Mouse (Mus musculus) spleen, postnatal 10 days (tissue): ENCODE results near the gene Zfp618.

Experiments
- DNase-seq, 2 experiments: peaks; one replicate each; pipeline ENCODE4 v3.0.0; 2021 to 2022; ENCODE audit warnings: low spot score in 2 of 2

Zfp618 gene

DNA sequence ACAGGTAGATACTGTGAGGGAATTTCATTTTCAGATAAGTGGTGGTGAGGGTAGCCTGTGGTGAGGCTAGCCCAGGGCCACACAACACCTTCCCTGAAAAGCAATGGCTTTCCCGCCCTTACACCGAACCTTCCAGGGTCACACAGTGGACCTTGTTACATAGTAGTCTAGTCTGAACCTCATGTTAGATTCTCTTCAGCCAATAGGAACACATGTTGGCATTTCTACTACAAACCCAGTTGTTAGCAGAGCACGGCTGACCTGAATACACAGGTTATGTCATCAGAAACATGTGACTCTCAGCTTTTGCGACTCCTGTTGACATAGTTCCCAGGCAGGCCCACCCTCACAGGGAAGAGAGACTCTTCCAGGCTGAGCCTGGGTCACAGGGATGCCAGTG lies 33.9 kb downstream of the Zfp618 start:
- no peak for DNase-seq

DNA sequence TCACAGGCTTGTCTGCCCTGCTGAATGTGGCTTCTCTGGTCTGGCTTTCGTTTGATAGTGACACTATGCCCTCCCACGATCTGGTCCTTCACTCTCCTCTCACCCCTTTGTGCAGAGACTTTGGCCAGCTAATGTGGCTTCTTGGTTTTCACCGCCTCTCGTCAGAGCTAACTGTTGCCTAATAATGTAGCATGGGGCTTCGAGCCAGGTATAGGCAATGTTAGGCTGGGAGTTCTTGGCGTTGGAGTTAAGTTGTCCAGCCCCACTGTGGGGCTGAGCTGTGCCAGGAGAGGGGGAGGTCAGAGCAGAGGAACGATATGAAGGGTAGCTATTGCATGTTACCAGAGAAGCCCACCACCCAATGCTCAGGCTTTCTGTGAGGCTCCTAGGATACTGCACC lies 34.5 kb downstream of the Zfp618 start:
- no peak for DNase-seq

DNA sequence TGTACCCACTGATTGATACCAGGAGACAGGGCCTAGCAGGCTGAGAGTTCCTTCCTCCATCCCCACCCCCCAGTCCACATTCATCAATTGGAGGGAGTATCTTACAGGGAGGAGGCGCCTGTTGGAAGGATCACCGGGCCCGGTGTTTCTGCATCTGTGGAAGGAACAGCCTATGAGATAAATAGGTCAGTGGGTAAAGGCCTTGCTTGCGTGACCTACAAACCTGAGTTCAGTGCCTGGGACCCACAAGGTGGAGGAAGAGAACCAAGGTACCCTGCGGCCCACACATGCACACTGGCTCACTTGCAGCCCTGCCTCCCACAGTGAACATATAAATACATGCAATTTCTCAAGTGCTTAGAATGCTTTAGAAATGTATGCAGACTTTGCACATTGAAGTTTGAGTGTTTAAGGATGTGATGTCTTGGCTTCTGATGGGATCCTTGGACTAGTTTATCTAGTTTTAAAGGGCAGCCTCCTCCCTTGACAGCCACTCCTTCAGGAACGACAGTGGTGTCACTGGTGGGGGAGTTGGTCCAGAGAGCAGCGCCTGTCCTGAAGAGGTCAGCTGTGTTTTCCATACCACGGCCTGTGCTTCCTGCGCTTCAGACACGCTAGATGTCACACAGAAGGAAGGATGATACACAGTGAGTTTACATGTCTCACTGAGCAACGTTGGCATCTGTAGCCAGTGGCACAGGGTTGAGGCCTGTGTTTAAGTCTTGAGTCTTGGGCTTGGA lies 35.1 kb downstream of the Zfp618 start:
- DNase-seq: no peak

DNA sequence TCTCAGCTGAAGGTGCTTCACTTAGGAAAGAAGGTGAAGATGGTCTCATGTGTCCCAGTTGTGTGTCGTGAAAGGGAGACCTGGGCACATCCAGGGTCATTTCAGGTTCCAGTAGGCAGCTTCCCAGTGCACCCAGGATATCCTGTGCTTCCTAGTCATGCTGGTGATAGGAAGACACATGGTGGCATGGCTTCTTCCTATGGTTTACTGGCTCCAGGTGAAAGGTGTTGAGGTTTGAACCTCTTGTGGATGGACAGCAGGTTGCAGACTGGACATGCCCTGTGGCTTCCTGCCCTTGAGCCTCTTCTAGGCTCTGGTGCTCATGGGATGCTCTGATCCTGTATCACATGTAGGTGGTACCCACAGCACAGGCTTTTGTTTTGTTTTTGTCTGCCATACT lies 37.0 kb downstream of the Zfp618 start:
- DNase-seq: no peak

DNA sequence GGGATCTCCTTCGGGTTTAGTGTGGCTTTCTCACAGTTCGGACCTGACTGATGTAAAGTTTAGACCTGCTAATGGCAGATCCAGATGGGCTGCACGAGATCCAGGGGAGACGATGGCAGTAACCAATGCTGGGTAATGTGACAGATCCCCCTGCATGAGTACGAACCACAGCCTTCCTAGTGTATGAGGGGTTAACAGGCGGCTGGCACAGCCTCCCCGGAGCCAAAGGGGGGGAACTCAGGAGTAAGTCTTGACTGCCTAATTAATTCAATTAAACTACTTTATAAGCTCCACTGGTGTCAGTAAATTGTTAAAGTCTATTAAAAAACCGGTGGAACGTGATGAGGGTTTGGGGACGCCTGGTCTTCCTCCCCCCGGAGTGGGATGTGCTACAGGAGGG lies 39.1 kb downstream of the Zfp618 start:
- DNase-seq: no peak

DNA sequence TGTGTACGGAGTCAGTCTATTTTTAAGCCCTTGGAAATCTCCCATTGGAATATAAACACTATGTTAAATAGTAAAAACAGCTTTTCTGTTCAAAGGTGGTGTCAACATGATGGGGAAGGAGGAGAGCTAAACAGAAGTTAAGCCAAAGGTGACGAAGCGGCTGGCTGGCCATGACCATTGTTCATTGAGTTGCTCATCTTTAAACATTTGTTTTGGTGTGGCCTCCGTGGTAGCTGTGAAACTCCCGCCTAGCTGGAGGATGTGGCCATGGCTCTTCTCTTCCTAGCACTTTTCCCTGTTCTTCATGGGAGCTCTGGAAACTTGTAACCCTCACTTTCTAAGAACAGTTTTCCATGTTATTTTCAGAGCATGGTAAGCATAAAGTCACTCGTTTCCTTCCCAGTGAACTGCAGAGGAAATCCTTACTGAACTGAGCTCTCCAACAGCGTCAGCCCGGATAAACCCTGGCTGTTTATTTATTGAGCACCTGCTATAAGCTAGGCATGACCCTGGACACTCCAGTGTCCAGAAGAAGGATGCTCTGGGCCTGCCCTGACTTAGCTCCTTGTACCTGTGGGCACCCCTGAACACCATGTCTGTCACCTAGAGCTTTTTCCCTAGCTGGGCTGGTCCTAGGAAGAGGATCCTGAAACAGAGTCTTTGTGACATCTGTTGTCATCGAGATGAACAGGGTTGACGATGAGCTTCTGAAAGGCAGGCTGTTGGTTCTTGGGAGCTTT lies 40.2 kb downstream of the Zfp618 start:
- DNase-seq: no peak

DNA sequence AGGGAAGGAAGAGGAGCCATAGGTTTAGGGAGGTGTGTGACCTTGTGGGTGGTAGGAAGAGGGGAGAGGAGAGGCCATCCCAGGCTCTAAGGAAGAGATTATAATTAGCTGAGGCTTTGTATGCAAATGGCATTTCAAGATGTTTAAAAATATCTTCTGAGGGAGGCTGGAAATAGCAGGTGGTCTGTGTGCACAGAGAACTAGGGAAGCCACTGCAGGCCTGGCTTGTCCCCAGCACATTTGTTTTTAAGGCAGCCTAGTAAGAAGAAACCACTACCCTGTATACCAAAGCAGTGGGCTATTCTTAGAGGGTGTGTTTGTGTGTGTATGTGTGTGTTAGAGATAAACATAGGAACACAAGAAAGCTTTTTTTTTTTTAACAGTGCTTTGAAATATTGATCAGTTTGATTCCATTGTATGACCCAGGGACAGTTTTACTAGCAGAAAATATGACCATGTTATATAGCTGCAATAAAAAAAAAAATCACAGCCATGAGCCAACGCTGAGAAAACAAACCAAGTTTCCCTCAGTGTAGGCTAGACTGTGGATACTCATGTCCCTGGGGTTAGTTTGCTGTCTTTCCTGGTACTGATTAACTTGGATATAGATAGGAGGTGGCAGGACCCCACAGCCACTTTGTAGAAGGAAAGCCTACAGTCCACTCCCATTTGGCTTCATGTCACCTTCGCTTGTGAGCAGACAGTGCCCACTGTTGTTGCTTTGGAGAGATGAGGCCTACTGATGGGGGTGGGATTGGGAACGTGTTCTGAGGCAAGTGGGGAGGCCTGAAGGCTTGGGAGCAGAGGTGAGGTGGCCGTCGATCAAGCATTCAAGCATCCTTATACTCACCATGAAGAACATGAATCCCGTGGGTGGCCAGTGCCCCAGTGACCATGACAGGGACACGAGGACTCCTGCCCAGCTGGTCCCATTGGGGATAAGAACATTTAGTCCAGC lies 41.1 kb downstream of the Zfp618 start:
- no peak for DNase-seq

DNA sequence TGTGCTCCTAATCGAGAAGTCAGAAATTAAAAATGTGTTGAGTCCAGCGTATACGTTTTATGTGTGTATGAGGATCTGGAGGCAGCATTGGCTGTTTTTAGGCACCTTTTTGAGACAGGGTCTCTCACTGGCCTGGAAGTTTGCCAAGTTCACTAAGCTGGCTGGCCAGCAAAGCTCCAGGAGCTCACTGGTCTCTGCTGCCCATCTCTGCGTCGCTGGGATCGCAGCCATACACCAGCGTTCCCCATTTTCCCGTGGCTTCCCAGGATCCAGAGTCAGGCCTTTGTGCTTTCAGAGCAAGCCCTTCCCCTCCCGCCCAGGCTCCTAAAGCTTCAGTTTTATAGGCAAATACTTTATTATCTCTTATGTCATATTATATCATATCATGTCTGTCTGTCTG lies 42.8 kb downstream of the Zfp618 start:
- DNase-seq: no peak

DNA sequence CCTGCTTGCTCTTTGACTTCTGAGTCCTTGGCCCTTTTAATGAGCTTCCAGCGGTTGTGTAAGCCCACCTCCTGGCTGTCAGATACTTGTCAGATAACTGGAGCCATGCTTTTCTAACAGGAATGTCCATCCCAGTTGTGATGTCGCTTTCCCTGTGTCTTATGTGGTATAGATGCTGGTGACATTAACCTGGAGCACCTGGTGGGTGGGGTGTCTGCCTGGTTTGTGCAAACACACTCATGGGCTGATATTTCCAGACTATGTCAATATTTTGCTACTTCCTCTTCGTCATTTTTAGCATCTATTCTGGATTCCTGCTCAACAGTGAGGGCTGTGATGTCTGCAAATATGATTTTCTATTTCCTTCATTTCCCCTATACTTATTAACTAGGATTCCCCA lies 43.4 kb downstream of the Zfp618 start:
- DNase-seq: no peak

DNA sequence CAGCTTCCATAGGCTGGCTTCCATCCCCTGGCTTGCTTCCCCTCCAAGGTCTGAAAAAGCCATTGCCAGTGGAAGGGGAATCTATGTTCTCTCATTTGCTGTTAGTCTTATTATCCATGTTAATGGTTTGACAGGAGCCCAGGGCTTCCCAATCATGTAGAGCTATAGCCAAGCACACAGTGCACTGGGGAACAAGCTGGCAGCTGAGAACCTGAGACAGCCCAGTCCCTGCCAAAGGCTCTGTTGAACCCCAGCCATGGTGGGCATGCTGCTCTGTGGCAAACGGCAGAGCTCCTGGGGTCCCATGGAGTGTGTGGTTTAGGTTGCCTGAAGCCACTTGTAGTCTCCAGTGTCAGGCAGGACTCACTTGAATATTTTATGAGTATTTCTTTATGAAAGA lies 44.4 kb downstream of the Zfp618 start:
- no peak for DNase-seq

DNA sequence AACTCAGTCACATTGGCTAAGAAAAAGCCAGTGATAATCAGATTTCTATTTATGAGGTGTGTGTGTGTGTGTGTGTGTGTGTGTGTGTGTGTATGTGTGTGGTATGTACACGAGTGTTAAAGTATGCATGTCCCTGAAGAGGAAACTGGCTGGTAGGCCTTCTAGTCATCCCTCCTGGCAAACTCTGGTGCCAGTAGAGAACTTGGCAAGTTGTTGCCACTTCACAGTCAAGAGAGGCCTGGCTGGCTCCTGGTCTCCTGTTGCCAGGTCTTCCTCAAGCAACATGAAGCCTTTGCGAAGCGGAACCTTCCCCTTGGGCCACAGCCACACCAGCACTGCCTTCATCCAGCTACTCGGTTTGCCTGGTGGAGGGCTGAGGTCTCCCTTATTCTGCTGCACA lies 44.9 kb downstream of the Zfp618 start:
- no peak for DNase-seq

DNA sequence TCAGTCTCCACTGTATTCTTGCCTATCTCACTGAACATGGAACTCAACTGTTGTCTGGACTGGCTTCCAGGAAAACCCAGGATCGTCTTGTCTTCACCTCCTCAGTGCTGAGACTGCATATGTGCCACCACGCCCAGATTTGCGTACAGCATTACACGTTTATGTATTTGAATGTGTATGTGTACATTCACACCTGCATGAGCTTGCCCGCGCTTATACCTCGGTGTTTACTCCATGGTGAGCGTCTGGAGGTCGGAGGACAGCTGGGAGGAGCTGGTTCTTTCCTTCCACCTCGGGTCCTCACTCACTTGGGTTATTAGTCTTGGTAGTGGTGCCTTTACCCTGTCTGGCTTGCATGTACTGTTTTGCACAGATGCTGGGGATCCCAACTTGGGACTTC lies 53.2 kb downstream of the Zfp618 start:
- DNase-seq: no peak

DNA sequence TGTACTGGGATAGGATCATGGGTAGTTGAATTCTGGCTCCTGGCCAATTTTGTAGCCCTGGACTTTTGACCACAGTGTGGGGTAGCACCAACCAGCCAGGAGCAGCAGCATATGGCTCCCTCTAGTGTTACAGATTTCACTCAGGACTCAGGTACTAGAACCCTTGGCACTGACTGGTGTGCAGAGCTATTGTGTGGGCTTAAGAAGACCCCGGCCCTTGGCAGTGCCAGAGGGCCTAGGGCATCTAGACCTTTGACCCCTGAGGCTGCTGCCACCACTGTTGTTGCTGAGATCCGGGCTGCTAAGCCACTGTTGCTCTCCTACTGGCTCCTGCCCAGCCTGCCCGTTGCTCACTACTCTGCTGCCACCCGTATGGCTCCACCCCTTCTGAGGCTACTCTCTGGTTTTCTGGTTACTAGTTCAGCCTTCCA lies 54.1 kb downstream of the Zfp618 start:
- DNase-seq: no peak

DNA sequence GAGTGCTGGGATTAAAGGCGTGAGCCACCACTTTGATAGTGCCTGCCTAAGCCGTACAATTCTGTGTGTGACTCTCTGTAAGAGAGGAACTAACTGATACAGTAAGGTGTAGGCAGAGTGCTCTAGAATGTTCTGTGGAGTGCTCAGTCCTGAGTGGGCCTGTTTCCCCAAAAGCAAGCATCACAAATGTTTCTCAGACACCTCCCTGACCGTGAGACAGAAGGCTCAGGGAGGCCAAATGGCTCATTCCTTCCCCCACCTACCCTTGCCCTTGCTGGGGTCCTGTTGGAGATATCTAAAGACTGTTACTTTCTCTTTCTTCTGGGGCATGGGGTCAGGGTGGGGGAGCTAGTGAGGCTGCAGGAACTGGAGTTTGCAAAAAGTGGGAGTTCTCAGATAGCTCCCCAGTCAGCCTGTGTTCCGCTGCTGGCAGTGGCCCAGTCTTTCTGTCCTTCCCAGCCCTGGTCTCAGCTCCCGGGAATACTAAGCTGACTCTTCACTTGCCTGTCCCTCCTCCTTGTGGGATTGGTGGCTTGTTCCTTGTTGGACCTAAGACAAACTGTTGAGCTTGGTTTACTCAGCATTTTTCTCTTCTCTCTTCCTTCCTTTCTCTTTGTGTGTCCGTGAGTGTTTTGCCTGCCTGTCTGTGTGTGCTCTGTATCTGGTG lies 55.8 kb downstream of the Zfp618 start:
- no peak for DNase-seq

DNA sequence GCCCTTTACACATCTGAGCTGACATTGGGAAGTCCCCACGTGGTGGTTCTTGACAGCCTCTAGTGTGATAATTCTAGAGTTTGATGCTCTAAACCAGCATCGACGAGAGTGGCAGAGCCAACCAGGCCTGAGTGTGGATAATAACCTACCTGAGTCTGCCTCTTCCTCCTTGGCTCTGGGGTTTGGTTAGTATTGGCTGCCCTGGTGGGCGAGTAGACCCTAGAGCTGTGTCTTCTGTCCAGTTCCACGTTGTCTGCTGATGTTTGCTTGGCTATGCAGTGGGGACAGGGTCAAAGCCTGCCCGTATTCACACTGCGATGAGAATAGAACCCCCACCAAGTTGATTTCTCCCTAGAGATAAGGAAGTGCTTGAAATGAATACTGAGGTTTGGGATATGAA lies 58.1 kb downstream of the Zfp618 start:
- DNase-seq: no peak

DNA sequence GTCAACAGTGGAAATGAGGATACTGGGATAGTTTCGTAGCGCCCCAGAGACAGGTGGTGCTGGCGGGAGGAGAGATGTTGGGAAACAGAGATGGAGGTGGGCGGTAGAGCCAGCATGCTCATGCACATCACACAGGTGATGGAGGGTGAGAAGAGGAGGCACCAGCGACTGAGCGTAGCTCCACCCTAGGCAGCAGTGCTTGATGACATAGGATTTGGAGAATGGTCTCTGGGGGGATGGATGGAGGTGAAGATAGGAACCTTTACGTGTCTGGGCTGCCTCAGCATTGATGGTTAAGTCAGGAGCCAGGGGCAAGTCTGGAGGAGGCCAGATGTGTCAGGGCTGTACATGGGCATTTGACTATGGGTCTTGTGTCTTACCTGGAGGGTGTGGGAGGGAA lies 58.7 kb downstream of the Zfp618 start:
- DNase-seq: no peak

DNA sequence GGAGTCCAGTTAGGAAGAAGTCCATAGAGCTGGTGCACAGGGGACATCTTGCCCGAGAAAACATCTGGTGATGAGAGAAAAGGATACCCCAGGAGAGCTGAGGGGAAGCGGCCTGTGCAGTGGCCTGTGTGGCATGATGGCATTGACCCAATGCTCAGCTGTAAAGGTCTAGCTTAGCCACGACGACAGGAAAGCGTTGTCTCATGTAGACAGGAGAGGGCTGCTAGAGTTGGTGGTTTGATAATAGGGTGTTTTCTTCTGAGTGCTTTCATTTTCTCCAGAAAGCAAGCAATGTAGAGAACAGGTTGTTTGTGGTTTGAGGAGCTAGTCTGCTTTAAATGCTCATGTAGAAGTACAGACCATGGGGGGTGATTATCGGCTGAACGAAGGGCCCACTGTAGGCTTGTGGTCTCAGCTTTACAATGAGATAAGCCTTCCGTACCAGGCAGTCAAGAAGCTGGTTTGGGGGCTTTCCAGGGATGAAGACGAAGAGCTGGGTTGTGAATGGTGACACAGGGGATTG lies 59.4 kb downstream of the Zfp618 start:
- DNase-seq: no peak

DNA sequence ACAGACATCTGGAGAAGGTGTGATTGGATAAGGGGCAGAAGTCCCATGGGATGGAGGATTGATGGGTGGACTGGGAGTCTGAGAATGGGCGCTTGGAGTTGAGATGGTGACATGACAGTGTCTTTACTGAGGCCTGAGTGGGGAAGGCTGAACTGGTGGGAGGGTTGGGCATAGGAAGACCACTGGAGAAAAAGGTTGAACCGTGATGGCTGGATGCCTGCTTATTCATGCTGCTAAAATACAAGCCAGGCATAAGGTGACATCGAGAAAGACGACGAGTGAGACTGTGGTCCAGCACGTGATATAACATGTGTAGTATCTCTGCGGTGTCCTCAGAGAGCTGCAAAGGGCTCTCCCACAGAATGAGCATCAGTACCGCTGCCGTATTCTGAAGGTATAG lies 59.9 kb downstream of the Zfp618 start:
- DNase-seq: no peak

DNA sequence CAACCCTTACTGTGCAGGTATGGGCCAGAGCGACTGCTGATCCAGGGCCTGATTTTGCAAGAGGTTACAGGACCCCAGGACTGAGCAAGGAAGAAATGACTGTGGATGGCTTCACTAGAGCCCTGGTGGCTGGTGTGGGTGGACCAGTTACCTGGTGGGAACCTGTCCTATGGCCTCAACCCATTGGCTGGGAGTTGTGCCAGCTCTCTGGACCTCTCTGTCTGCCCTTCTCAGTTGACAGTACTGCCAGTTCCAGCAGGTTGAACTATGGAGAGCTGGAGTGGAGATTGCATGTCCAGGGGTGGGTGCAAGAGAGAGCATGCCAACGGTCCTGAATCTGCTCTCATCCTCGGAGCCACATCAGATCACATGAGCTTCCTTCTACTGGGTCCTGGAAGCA lies 60.9 kb downstream of the Zfp618 start:
- DNase-seq: no peak

DNA sequence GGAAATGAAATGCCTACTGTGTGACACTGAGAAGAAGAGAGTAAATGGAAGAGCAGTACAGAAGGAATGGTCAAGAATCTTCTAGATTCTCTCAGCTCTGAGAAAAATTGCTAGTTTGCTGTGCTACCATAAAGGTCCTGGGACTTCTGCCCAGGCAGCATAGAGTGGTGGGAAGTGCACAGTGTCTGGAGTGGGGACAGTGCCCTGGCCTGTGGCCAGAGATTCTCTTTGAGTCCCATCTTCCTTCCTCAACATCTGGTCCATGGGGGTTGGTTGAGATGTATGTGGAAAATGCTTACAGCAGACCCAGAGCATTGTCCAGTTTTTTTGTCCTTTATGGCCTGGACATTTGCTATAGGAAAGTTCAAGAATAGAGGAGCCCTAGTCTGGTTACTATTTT lies 62.1 kb downstream of the Zfp618 start:
- DNase-seq: no peak

DNA sequence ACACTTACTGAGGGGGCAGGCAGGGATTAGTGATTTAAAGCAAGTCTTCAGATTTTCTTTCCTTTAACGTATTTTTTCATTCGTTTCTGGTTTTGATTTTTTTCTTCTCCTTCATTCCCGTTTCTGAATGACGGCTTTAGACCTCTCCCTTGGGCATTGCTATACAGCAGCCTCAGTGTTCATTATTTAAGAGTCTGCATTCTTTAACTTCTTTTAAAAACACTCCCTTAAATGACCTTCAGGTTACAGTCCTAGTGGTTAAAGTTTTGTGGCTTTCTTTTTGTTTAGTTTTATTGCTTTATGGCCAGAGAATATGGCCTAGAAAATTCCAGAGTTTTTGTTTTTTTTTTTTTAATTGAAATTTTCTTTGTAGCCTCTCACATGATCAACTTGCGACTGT lies 64.8 kb downstream of the Zfp618 start:
- DNase-seq: no peak

DNA sequence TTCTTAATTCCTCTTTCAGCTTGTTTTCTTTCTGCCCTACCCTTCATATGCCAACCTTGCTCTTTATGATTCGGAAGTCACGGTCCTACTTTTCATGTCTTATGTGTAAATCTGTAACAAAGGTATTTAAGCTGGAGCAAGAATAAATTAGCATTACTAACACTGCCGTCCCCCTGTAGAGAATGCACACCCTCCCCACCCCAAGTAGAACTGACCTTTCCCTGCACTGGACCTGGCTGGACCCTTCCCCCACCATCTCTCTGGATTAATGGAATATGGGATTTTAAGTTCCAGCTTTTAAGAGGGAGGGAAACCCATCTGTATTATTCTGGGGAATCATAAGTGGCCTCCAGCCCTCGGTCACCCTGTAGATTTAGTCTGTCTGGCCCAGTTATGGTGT lies 65.9 kb downstream of the Zfp618 start:
- no peak for DNase-seq
